Mouse (Mus musculus): ENCODE results near the gene Stk38l.
"Not testable (repeated sequence)": the region's sequence is repeated elsewhere in the genome, so short reads cannot be mapped to it uniquely, and the experiment has no call there.

Stk38l gene

GRCm38 (mm10) chr6:146770005-146770745 is 45.4 kb downstream of the Stk38l start:
- in situ Hi-C loops (cut with MseI, MboI), result no loop called here

GRCm38 (mm10) chr6:146770808-146771207 is 46.0 kb downstream of the Stk38l start:
- in situ Hi-C loops (cut with MseI, MboI), result no loop called here

- in situ Hi-C loops (cut with MseI, MboI), result not testable (repeated sequence)
Measured at GRCm38 (mm10) chr6:146775864-146776263, 51.1 kb downstream of the Stk38l start.

GRCm38 (mm10) chr6:146776610-146777389 is 52.0 kb downstream of the Stk38l start:
- in situ Hi-C loops (cut with MseI, MboI), result no loop called here

- in situ Hi-C loops (cut with MseI, MboI), result no loop called here
Measured at GRCm38 (mm10) chr6:146778055-146778454, 53.3 kb downstream of the Stk38l start.

- in situ Hi-C loops (cut with MseI, MboI), result no loop called here
Measured at GRCm38 (mm10) chr6:146781566-146781965, 56.8 kb downstream of the Stk38l start.

GRCm38 (mm10) chr6:146793527-146793926 is 68.7 kb downstream of the Stk38l start:
- in situ Hi-C loops (cut with MseI, MboI), result no loop called here

GRCm38 (mm10) chr6:146795166-146795923 is 70.5 kb downstream of the Stk38l start:
- in situ Hi-C loops (cut with MseI, MboI), result no loop called here

GRCm38 (mm10) chr6:146795924-146796545 is 71.2 kb downstream of the Stk38l start, which contains the start of gene Arntl2:
Arntl2 (plus strand) TSS chr6:146796055.
- in situ Hi-C loops (cut with MseI, MboI), result no loop called here

GRCm38 (mm10) chr6:146797446-146797845 is 72.7 kb downstream of the Stk38l start:
- in situ Hi-C loops (cut with MseI, MboI), result no loop called here

GRCm38 (mm10) chr6:146809991-146810390 is 85.2 kb downstream of the Stk38l start:
- in situ Hi-C loops (cut with MseI, MboI), result no loop called here

GRCm38 (mm10) chr6:146813007-146813406 is 88.2 kb downstream of the Stk38l start:
- in situ Hi-C loops (cut with MseI, MboI), result no loop called here

- in situ Hi-C loops (cut with MseI, MboI), result no loop called here
Measured at GRCm38 (mm10) chr6:146820177-146820965, 95.6 kb downstream of the Stk38l start.

GRCm38 (mm10) chr6:146821958-146822357 is 97.2 kb downstream of the Stk38l start:
- in situ Hi-C loops (cut with MseI, MboI), result no loop called here

- in situ Hi-C loops (cut with MseI, MboI), result loop anchor here in 1 of 2 experiments (25.0 kb wide), 1 partner anchor 412 kb away; no protein-coding TSS in a partner anchor
Measured at GRCm38 (mm10) chr6:146824727-146825486, 100.1 kb downstream of the Stk38l start.

GRCm38 (mm10) chr6:146825487-146825773 is 100.6 kb downstream of the Stk38l start:
- in situ Hi-C loops (cut with MseI, MboI), result loop anchor here in 1 of 2 experiments (25.0 kb wide), 1 partner anchor 412 kb away; no protein-coding TSS in a partner anchor
